Mouse (Mus musculus) midbrain, embryonic 13.5 days (tissue): Measurements from ENCODE around the gene 1700016H13Rik. TPM values are rescaled to one million over a fixed set of nuclear protein-coding genes. Genes with fewer than 3 reads are reported as not detected.

Source experiments
- ATAC-seq: fragments of 200-750 bp; cut with Nextera tagmentation; 2 replicates; pipeline ENCODE4 v1.8.0; 2017; ENCODE audit warnings: mild to moderate bottlenecking, moderate TSS enrichment, moderate library complexity
- H3K27ac ChIP-seq: fragments of 300-500 bp; sonication (generic); 2 replicates; pipeline ENCODE4 v1.5.1; 2015; ENCODE audit warnings: inconsistent platforms, mild to moderate bottlenecking, moderate library complexity
- H3K27me3 ChIP-seq: fragments of 300-500 bp; sonication (generic); 2 replicates; pipeline ENCODE4 v1.6.1; 2015; ENCODE audit warnings: mild to moderate bottlenecking, inconsistent platforms
- H3K36me3 ChIP-seq: fragments of 300-500 bp; sonication (generic); 2 replicates; pipeline ENCODE4 v1.6.1; 2015; ENCODE audit warnings: mild to moderate bottlenecking, inconsistent platforms
- H3K4me1 ChIP-seq: fragments of 300-500 bp; sonication (generic); replicated peaks from 2 replicates; pipeline ENCODE4 v1.6.1; 2015; ENCODE audit warnings: inconsistent platforms
- H3K4me2 ChIP-seq: fragments of 300-500 bp; sonication (generic); replicated peaks from 2 replicates; pipeline ENCODE4 v1.6.1; 2015; ENCODE audit warnings: moderate library complexity, mild to moderate bottlenecking, inconsistent platforms
- H3K4me3 ChIP-seq: fragments of 300-500 bp; sonication (generic); replicated peaks from 2 replicates; pipeline ENCODE4 v1.5.1; 2015; ENCODE audit warnings: mild to moderate bottlenecking, inconsistent platforms
- H3K9ac ChIP-seq: fragments of 300-500 bp; sonication (generic); replicated peaks from 2 replicates; pipeline ENCODE4 v1.6.1; 2015; ENCODE audit warnings: mild to moderate bottlenecking, inconsistent platforms
- H3K9me3 ChIP-seq: fragments of 300-500 bp; sonication (generic); 2 replicates; pipeline ENCODE4 v1.6.1; 2016; ENCODE audit warnings: mild to moderate bottlenecking, inconsistent platforms
- WGBS: fragments of 180-500 bp; shearing (Covaris S2); methylation state at CpG from one replicate; pipeline ENCODE4 v1.1.7; 2015; 5-methylcytosine and 5-hydroxymethylcytosine counted together
- polyA plus RNA-seq: library from polyadenylated mRNA; unstranded; fragments of >200 nt; fragmentation: Nextera tagmentation; extraction: Ambion mirVana; gene quantifications from 2 replicates; pipeline ENCODE4 v1.2.1, GENCODE M21; 2015

Gene 1700016H13Rik
- polyA plus RNA-seq, 1 experiment from 2014 or later: 0.17 TPM

GRCm38 (mm10) chr5:103665876-103666275 lies 10.1 kb upstream of the 1700016H13Rik start:
- Histone ChIP-seq H3K36me3 (no peaks in the 10 kb centered on the region), H3K4me2 (no peak overlapping the region), H3K27me3 (0 out of 2 replicates have a peak, but pooled peaks cover 3% of the 10 kb centered on the region), H3K27ac (no peak overlapping the region), H3K9ac (no peak overlapping the region), H3K4me1 (no peaks in the 10 kb centered on the region), H3K9me3 (no peaks in the 10 kb centered on the region), H3K4me3 (no peak overlapping the region)
- no peak for ATAC-seq
- 78% methylated on average over 2 of the region's 2 CpGs for WGBS

GRCm38 (mm10) chr5:103664932-103665331 lies 9.1 kb upstream of the 1700016H13Rik start:
- no peaks in the 10 kb centered on the region for H3K36me3 ChIP-seq
- H3K9me3 ChIP-seq: no peaks in the 10 kb centered on the region
- H3K4me2 ChIP-seq: no peak overlapping the region
- 73% methylated on average over 9 of the region's 9 CpGs for WGBS
- H3K4me3 ChIP-seq: no peak overlapping the region
- no peaks in the 10 kb centered on the region for H3K4me1 ChIP-seq
- no peak overlapping the region for H3K9ac ChIP-seq
- 0 out of 2 replicates have a peak, but pooled peaks cover 3% of the 10 kb centered on the region for H3K27me3 ChIP-seq
- no peak for ATAC-seq
- H3K27ac ChIP-seq: no peak overlapping the region

GRCm38 (mm10) chr5:103659571-103659970 lies 3.8 kb upstream of the 1700016H13Rik start:
- Histone ChIP-seq H3K27ac (no peak overlapping the region), H3K36me3 (no peaks in the 10 kb centered on the region), H3K9ac (no peak overlapping the region), H3K4me2 (no peak overlapping the region), H3K4me3 (no peak overlapping the region), H3K27me3 (peaks cover 13% of the 10 kb centered on the region; the same call in 1 of the 2 replicates), H3K9me3 (no peaks in the 10 kb centered on the region), H3K4me1 (0 out of 2 replicates have a peak, but pooled peaks cover 3% of the 10 kb centered on the region)
- no peak for ATAC-seq
- WGBS: 40% methylated on average over 3 of the region's 3 CpGs

GRCm38 (mm10) chr5:103658921-103659320 lies 3.1 kb upstream of the 1700016H13Rik start:
- Histone ChIP-seq H3K27me3 (peaks cover 13% of the 10 kb centered on the region; the same call in 1 of the 2 replicates), H3K36me3 (no peaks in the 10 kb centered on the region), H3K4me1 (0 out of 2 replicates have a peak, but pooled peaks cover 3% of the 10 kb centered on the region), H3K4me3 (no peak overlapping the region), H3K9me3 (no peaks in the 10 kb centered on the region), H3K27ac (no peak overlapping the region), H3K9ac (no peak overlapping the region), H3K4me2 (no peak overlapping the region)
- 74% methylated on average over 5 of the region's 5 CpGs for WGBS
- ATAC-seq: no peak

- Histone ChIP-seq H3K4me1 (0 out of 2 replicates have a peak, but pooled peaks cover 3% of the 10 kb centered on the region), H3K9me3 (no peaks in the 10 kb centered on the region), H3K9ac (no peak overlapping the region), H3K36me3 (no peaks in the 10 kb centered on the region), H3K27me3 (peaks cover 10% of the 10 kb centered on the region; the same call in 1 of the 2 replicates), H3K4me2 (peak overlapping the region; percentile 92), H3K4me3 (peak overlapping the region; percentile 62), H3K27ac (no peak overlapping the region)
- 76% methylated on average over 4 of the region's 4 CpGs for WGBS
- no peak for ATAC-seq
Observed at GRCm38 (mm10) chr5:103654780-103655179, 1.0 kb downstream of the 1700016H13Rik start.

GRCm38 (mm10) chr5:103654225-103654624 lies 1.6 kb downstream of the 1700016H13Rik start:
- Histone ChIP-seq H3K9me3 (no peaks in the 10 kb centered on the region), H3K4me1 (0 out of 2 replicates have a peak, but pooled peaks cover 3% of the 10 kb centered on the region), H3K9ac (no peak overlapping the region), H3K4me2 (no peak overlapping the region), H3K36me3 (no peaks in the 10 kb centered on the region), H3K4me3 (no peak overlapping the region), H3K27me3 (peaks cover 10% of the 10 kb centered on the region; the same call in 1 of the 2 replicates), H3K27ac (no peak overlapping the region)
- no peak for ATAC-seq
- WGBS: 30% methylated on average over 6 of the region's 6 CpGs

GRCm38 (mm10) chr5:103647320-103647719 lies 8.5 kb downstream of the 1700016H13Rik start:
- no peak for ATAC-seq
- 87% methylated on average over 3 of the region's 3 CpGs for WGBS

GRCm38 (mm10) chr5:103644167-103644566 lies 11.6 kb downstream of the 1700016H13Rik start:
- no peaks in the 10 kb centered on the region for H3K27me3 ChIP-seq
- no peaks in the 10 kb centered on the region for H3K36me3 ChIP-seq
- H3K4me2 ChIP-seq: no peak overlapping the region
- no peak overlapping the region for H3K4me3 ChIP-seq
- no peaks in the 10 kb centered on the region for H3K4me1 ChIP-seq
- no peaks in the 10 kb centered on the region for H3K9me3 ChIP-seq
- no peak overlapping the region for H3K27ac ChIP-seq
- WGBS: 93% methylated on average over 1 of the region's 1 CpGs
- H3K9ac ChIP-seq: no peak overlapping the region
- ATAC-seq: no peak

More at GRCm38 (mm10) chr5:103647320-103647719, 8.5 kb downstream of the 1700016H13Rik start:
- Histone ChIP-seq H3K4me3 (no peak overlapping the region), H3K9me3 (no peaks in the 10 kb centered on the region), H3K4me1 (no peaks in the 10 kb centered on the region), H3K4me2 (no peak overlapping the region), H3K9ac (no peak overlapping the region), H3K36me3 (no peaks in the 10 kb centered on the region), H3K27ac (no peak overlapping the region), H3K27me3 (no peaks in the 10 kb centered on the region)

GRCm38 (mm10) chr5:103637162-103637561 lies 18.6 kb downstream of the 1700016H13Rik start:
- WGBS: 87% methylated on average over 2 of the region's 2 CpGs
- ATAC-seq: no peak
- Histone ChIP-seq H3K9ac (no peak overlapping the region), H3K9me3 (no peaks in the 10 kb centered on the region), H3K27me3 (no peaks in the 10 kb centered on the region), H3K36me3 (no peaks in the 10 kb centered on the region), H3K4me1 (no peaks in the 10 kb centered on the region), H3K4me2 (no peak overlapping the region), H3K4me3 (no peak overlapping the region), H3K27ac (no peak overlapping the region)

- Histone ChIP-seq H3K4me3 (no peak overlapping the region), H3K9me3 (no peaks in the 10 kb centered on the region), H3K36me3 (no peaks in the 10 kb centered on the region), H3K9ac (no peak overlapping the region), H3K4me1 (0 out of 2 replicates have a peak, but pooled peaks cover 8% of the 10 kb centered on the region), H3K27ac (no peak overlapping the region), H3K4me2 (no peak overlapping the region), H3K27me3 (no peaks in the 10 kb centered on the region)
- 82% methylated on average over 9 of the region's 9 CpGs for WGBS
- ATAC-seq: no peak
Observed at GRCm38 (mm10) chr5:103629854-103630580, 25.8 kb downstream of the 1700016H13Rik start.

GRCm38 (mm10) chr5:103629111-103629764 lies 26.6 kb downstream of the 1700016H13Rik start, which contains the start of gene Slc10a6:
Gene Slc10a6 (minus strand): TSS chr5:103629403.
- ATAC-seq: 0 out of 2 replicates have a peak, but pooled peaks have one; percentile 34

GRCm38 (mm10) chr5:103628499-103628898 lies 27.3 kb downstream of the 1700016H13Rik start:
- Histone ChIP-seq H3K4me2 (no peak overlapping the region), H3K4me3 (no peak overlapping the region), H3K4me1 (0 out of 2 replicates have a peak, but pooled peaks cover 8% of the 10 kb centered on the region), H3K9ac (no peak overlapping the region), H3K27me3 (no peaks in the 10 kb centered on the region), H3K9me3 (no peaks in the 10 kb centered on the region), H3K27ac (no peak overlapping the region), H3K36me3 (no peaks in the 10 kb centered on the region)
- 87% methylated on average over 6 of the region's 6 CpGs for WGBS
- ATAC-seq: no peak

More at GRCm38 (mm10) chr5:103629111-103629764, 26.6 kb downstream of the 1700016H13Rik start, which contains the start of gene Slc10a6:
- no peak within 1 kb of the TSS for H3K27ac ChIP-seq
- 73% methylated on average over 17 of the region's 17 CpGs for WGBS
- no peak within 1 kb of the TSS for H3K4me3 ChIP-seq
- no peaks in the 10 kb centered on the region for H3K27me3 ChIP-seq
- H3K9ac ChIP-seq: no peak within 1 kb of the TSS
- no peaks in the 10 kb centered on the region for H3K36me3 ChIP-seq
- H3K9me3 ChIP-seq: no peaks in the 10 kb centered on the region
- no peak within 1 kb of the TSS for H3K4me2 ChIP-seq
- 0 out of 2 replicates have a peak, but pooled peaks cover 8% of the 10 kb centered on the region for H3K4me1 ChIP-seq
